Mouse (Mus musculus) midbrain, embryonic 10.5 days (tissue): ENCODE results near the gene Ndufaf8. TPM values are rescaled to one million over a fixed set of nuclear protein-coding genes. Genes with fewer than 3 reads are reported as not detected.

ENCODE experiments used
- DNase-seq: peaks from one replicate; pipeline ENCODE4 v3.0.0-alpha.2; 2017; ENCODE audit warnings: low spot score
- H3K27ac ChIP-seq: fragments of 300-500 bp; sonication (generic); replicated peaks from 2 replicates; pipeline ENCODE4 v1.5.1; 2016; ENCODE audit warnings: mild to moderate bottlenecking
- H3K27me3 ChIP-seq: fragments of 300-500 bp; sonication (generic); 2 replicates; pipeline ENCODE4 v1.6.1; 2016; ENCODE audit warnings: low read depth, mild to moderate bottlenecking; ENCODE audit not compliant: poor library complexity, severe bottlenecking
- H3K36me3 ChIP-seq: fragments of 300-500 bp; sonication (generic); 2 replicates; pipeline ENCODE4 v1.6.1; 2016; ENCODE audit warnings: mild to moderate bottlenecking, moderate library complexity
- H3K4me1 ChIP-seq: fragments of 300-500 bp; sonication (generic); 2 replicates; pipeline ENCODE4 v1.6.1; 2016
- H3K4me3 ChIP-seq: fragments of 300-500 bp; sonication (generic); 2 replicates; pipeline ENCODE4 v1.5.1; 2016; ENCODE audit warnings: mild to moderate bottlenecking, moderate library complexity
- H3K9me3 ChIP-seq: fragments of 300-500 bp; sonication (generic); replicated peaks from 2 replicates; pipeline ENCODE4 v1.6.1; 2016; ENCODE audit warnings: mild to moderate bottlenecking
- WGBS: fragments of 180-500 bp; shearing (Covaris S2); methylation state at CpG from one replicate; pipeline ENCODE4 v1.1.7; 2016; 5-methylcytosine and 5-hydroxymethylcytosine counted together
- polyA plus RNA-seq: library from polyadenylated mRNA; unstranded; fragments of >200 nt; fragmentation: Nextera tagmentation; extraction: Ambion mirVana; gene quantifications from 2 replicates; pipeline ENCODE4 v1.2.1, GENCODE M21; 2016

Gene Ndufaf8
- polyA plus RNA-seq = 89.7 and 91.0 TPM in 2 replicates

GRCm38 (mm10) chr11:120098588-120099511, at the start of gene Ndufaf8, which contains the start of gene Tepsin:
Gene Ndufaf8, plus strand, starts transcription at chr11:120098928.
Gene Tepsin, minus strand, starts transcription at chr11:120098731.
- under 1% methylated on average over 77 of the region's 77 CpGs for WGBS
- Histone ChIP-seq H3K27me3 (no peaks in the 10 kb centered on the region), H3K4me3 (peak within 1 kb of the TSS; percentile 89), H3K27ac (peak within 1 kb of the TSS; percentile 91), H3K4me1 (peaks cover 37% of the 10 kb centered on the region), H3K36me3 (peaks cover 48% of the 10 kb centered on the region), H3K9me3 (no peaks in the 10 kb centered on the region)
- peak; percentile 99 for DNase-seq

- Histone ChIP-seq H3K36me3 (no peaks in the 10 kb centered on the region), H3K9me3 (no peaks in the 10 kb centered on the region), H3K27me3 (peaks cover 70% of the 10 kb centered on the region), H3K4me3 (no peak overlapping the region), H3K27ac (no peak overlapping the region), H3K4me1 (peaks cover 54% of the 10 kb centered on the region)
- WGBS = 79% methylated on average over 8 of the region's 8 CpGs
- DNase-seq = no peak
These were observed 49.7 kb upstream of the Ndufaf8 start for GRCm38 (mm10) chr11:120049067-120049466.

GRCm38 (mm10) chr11:120051124-120051811, 47.5 kb upstream of the Ndufaf8 start:
- H3K27me3 ChIP-seq = peaks cover 48% of the 10 kb centered on the region
- 54% methylated on average over 14 of the region's 14 CpGs for WGBS

GRCm38 (mm10) chr11:120052274-120052673, 46.5 kb upstream of the Ndufaf8 start:
- H3K27ac ChIP-seq = no peak overlapping the region
- H3K36me3 ChIP-seq = no peaks in the 10 kb centered on the region
- H3K4me3 ChIP-seq = no peak overlapping the region
- H3K9me3 ChIP-seq = no peaks in the 10 kb centered on the region
- H3K4me1 ChIP-seq = peaks cover 30% of the 10 kb centered on the region
- no peak for DNase-seq
- H3K27me3 ChIP-seq = peaks cover 38% of the 10 kb centered on the region
- WGBS = 88% methylated on average over 9 of the region's 9 CpGs

More at GRCm38 (mm10) chr11:120051124-120051811, 47.5 kb upstream of the Ndufaf8 start:
- no peak for DNase-seq
- H3K9me3 ChIP-seq = no peaks in the 10 kb centered on the region
- H3K4me3 ChIP-seq = no peak overlapping the region
- H3K4me1 ChIP-seq = peaks cover 40% of the 10 kb centered on the region
- H3K27ac ChIP-seq = peak overlapping the region; percentile 49; the same call in 1 of the 2 replicates
- no peaks in the 10 kb centered on the region for H3K36me3 ChIP-seq

- Histone ChIP-seq H3K27ac (no peak overlapping the region), H3K27me3 (peaks cover 22% of the 10 kb centered on the region), H3K36me3 (no peaks in the 10 kb centered on the region), H3K4me1 (peaks cover 14% of the 10 kb centered on the region), H3K9me3 (no peaks in the 10 kb centered on the region), H3K4me3 (no peak overlapping the region)
- 88% methylated on average over 4 of the region's 4 CpGs for WGBS
- no peak for DNase-seq
These were observed 44.9 kb upstream of the Ndufaf8 start for GRCm38 (mm10) chr11:120053846-120054245.

- Histone ChIP-seq H3K27ac (no peak overlapping the region), H3K4me1 (peaks cover 7% of the 10 kb centered on the region), H3K36me3 (no peaks in the 10 kb centered on the region), H3K27me3 (peaks cover 1% of the 10 kb centered on the region; the same call in 1 of the 2 replicates), H3K9me3 (no peaks in the 10 kb centered on the region), H3K4me3 (no peak overlapping the region)
- DNase-seq = no peak
- WGBS = 88% methylated on average over 12 of the region's 12 CpGs
These were observed 42.6 kb upstream of the Ndufaf8 start for GRCm38 (mm10) chr11:120055953-120056732.

- Histone ChIP-seq H3K9me3 (no peaks in the 10 kb centered on the region), H3K27ac (no peak overlapping the region), H3K27me3 (no peaks in the 10 kb centered on the region), H3K4me3 (no peak overlapping the region), H3K36me3 (peaks cover 31% of the 10 kb centered on the region), H3K4me1 (peaks cover 7% of the 10 kb centered on the region; the same call in 1 of the 2 replicates)
- 90% methylated on average over 8 of the region's 8 CpGs for WGBS
- no peak for DNase-seq
These were observed 38.1 kb upstream of the Ndufaf8 start for GRCm38 (mm10) chr11:120060634-120061033.

- no peak for DNase-seq
- H3K4me1 ChIP-seq = peaks cover 10% of the 10 kb centered on the region; the same call in 1 of the 2 replicates
- peaks cover 9% of the 10 kb centered on the region; the same call in 1 of the 2 replicates for H3K27me3 ChIP-seq
- no peak overlapping the region for H3K27ac ChIP-seq
- H3K4me3 ChIP-seq = no peak overlapping the region
- no peaks in the 10 kb centered on the region for H3K9me3 ChIP-seq
- WGBS = 94% methylated on average over 5 of the region's 5 CpGs
- peaks cover 58% of the 10 kb centered on the region for H3K36me3 ChIP-seq
These were observed 35.4 kb upstream of the Ndufaf8 start for GRCm38 (mm10) chr11:120063326-120063725.

- Histone ChIP-seq H3K4me1 (peaks cover 15% of the 10 kb centered on the region), H3K9me3 (no peaks in the 10 kb centered on the region), H3K36me3 (peaks cover 66% of the 10 kb centered on the region), H3K27ac (no peak overlapping the region), H3K27me3 (peaks cover 17% of the 10 kb centered on the region), H3K4me3 (no peak overlapping the region)
- 91% methylated on average over 13 of the region's 13 CpGs for WGBS
- DNase-seq = no peak
These were observed 34.6 kb upstream of the Ndufaf8 start for GRCm38 (mm10) chr11:120064006-120064667.

GRCm38 (mm10) chr11:120064668-120065040, 34.1 kb upstream of the Ndufaf8 start:
- Histone ChIP-seq H3K9me3 (no peaks in the 10 kb centered on the region), H3K27ac (no peak overlapping the region), H3K27me3 (peaks cover 22% of the 10 kb centered on the region), H3K36me3 (peaks cover 71% of the 10 kb centered on the region), H3K4me3 (no peak overlapping the region), H3K4me1 (peaks cover 17% of the 10 kb centered on the region)
- no peak for DNase-seq
- WGBS = 92% methylated on average over 11 of the region's 11 CpGs

- H3K4me1 ChIP-seq = peaks cover 19% of the 10 kb centered on the region
- H3K9me3 ChIP-seq = no peaks in the 10 kb centered on the region
- H3K36me3 ChIP-seq = peaks cover 77% of the 10 kb centered on the region
- DNase-seq = peak; percentile 51
- WGBS = 40% methylated on average over 10 of the region's 10 CpGs
- no peak overlapping the region for H3K4me3 ChIP-seq
- peak overlapping the region; percentile 33; the same call in 1 of the 2 replicates for H3K27ac ChIP-seq
- peaks cover 29% of the 10 kb centered on the region for H3K27me3 ChIP-seq
These were observed 33.4 kb upstream of the Ndufaf8 start for GRCm38 (mm10) chr11:120065291-120065690.

GRCm38 (mm10) chr11:120067834-120068233, 30.9 kb upstream of the Ndufaf8 start:
- peaks cover 39% of the 10 kb centered on the region for H3K4me1 ChIP-seq
- peaks cover 46% of the 10 kb centered on the region for H3K27me3 ChIP-seq
- H3K4me3 ChIP-seq = no peak overlapping the region
- peaks cover 100% of the 10 kb centered on the region for H3K36me3 ChIP-seq
- 46% methylated on average over 17 of the region's 17 CpGs for WGBS
- no peak for DNase-seq
- H3K9me3 ChIP-seq = no peaks in the 10 kb centered on the region
- no peak overlapping the region for H3K27ac ChIP-seq
